Mouse (Mus musculus): ENCODE results near the gene Scn5a.
A peak's percentile ranks its signal among the peaks of the same experiment; 100 is the strongest.

The Scn5a gene

DNA sequence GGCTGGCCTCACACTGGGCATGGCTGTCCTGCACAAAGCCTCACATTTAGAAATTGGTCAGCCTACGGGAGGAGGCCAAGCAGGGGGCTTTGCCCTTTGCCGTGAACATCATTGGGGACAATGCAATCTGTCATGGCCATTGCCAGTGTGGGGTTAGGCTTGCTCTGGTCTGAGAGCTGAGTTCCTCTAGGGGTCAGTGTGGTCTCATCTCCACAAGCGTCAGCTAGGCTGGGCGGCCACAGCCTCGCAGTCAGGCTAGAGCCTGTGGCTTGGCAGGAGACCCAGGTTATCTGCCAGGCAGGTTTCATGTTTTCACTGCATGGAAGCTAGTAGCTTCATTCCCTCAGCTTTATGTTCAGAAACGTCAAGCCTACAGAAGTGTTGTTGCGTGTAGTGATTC lies 113.2 kb downstream of the Scn5a start:
- no peak for DNase-seq (ENCODE audit: low read depth in 1 of 2, low spot score in 2 of 2)

DNA sequence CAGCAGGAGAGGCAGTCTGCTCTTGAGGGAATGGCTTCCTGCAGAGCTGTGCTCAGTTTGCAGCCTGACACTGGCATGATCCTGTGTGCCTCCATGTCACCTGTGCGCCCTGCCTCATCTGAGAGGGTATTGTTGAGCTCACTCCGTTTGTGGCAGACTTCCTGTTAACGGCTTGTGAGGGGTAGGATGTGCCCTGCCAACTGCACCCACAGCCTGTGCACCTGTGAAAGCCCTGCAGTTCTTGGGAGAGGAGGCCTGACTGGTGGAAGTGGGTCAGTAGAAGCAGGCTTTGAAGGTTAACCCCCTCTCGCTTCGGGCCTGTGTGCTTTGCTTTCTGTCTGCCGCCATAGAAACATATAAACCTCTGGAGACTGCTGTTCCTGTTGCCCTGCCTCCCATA lies 113.8 kb downstream of the Scn5a start:
- DNase-seq (ENCODE audit: low read depth in 1 of 2, low spot score in 2 of 2) = no peak

DNA sequence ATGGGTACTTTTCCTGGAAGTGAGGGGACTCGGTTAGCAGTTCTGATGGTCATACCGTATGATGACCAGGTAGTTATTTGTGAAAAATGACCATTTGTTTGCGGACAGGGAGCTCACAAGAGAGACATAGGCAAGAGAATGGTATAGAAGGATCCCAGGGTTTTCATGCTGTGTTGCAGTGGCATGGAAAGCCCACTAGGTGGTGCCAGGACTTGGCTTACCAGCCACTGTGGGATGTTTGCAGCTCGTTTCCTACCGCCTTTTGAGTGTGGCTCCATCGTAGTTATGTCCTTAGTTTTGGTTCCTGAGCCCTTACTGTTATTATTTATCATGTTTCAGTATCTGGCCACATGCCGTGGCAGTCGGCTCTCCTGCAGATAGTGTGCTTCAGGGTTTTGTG lies 118.4 kb downstream of the Scn5a start:
- peak in 1 of 2 experiments; percentile 16 for DNase-seq (ENCODE audit: low read depth in 1 of 2, low spot score in 2 of 2)

DNA sequence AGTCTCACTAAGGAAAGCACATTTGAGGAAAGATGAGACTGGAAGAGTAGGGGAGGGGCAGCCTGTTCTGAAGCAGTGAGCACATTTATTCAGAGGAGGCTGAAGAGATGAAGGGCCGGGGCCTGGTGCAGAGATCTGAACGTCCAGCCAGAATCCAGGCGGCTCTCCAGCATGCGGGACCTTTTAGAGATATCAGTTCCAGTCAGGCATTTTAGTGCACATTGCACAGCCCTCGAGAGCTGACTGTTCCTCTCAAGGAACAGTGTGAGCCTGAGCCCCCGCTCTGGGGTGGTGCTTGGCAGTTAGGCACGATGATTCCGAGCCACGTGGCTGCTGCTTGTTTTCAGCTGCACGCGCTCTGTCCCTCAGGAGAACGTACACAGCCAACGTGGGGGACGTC lies 121.7 kb downstream of the Scn5a start:
- DNase-seq (ENCODE audit: low read depth in 1 of 2, low spot score in 2 of 2) = no peak

DNA sequence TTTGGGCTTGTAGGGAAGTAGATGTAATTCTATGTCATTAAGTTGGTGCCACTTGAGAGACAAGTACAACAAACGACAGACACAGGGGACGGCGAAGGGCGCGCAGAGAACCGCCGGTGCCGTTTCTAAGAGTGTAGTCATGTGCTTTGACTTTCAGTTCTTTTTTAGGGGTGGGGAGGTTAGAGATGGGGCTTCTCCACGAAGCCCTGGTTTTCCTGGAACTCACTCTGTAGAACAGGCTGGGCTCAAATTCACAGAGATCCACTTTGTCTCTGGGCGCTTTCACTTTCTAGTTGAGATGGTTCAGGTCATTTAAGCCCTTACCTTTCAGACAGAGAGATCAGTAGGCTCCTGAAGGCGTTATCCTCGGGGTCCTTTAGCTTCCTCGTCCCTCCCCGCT lies 122.8 kb downstream of the Scn5a start:
- DNase-seq (ENCODE audit: low read depth in 1 of 2, low spot score in 2 of 2) = no peak

DNA sequence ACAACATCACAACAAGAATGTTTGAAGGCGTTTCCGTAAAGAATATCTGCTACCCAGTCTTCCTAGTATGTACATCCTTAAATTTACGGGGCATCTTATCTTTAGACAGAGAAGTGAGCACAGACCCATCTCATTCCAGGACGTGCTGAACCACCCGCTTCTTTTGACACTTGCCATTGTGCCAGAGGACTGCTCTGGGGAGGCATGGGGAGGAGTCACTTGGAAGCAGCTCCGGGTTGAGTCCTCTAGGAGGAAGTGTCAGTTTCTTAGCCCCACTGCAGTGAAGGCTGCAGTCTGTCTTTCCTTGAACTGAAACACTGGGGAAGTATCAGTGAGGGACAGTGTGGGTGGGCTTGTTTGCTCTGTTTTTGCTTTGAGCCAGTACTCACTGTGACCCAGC lies 133.1 kb downstream of the Scn5a start:
- DNase-seq (ENCODE audit: low read depth in 1 of 2, low spot score in 2 of 2) = peak in 1 of 2 experiments; percentile 14

DNA sequence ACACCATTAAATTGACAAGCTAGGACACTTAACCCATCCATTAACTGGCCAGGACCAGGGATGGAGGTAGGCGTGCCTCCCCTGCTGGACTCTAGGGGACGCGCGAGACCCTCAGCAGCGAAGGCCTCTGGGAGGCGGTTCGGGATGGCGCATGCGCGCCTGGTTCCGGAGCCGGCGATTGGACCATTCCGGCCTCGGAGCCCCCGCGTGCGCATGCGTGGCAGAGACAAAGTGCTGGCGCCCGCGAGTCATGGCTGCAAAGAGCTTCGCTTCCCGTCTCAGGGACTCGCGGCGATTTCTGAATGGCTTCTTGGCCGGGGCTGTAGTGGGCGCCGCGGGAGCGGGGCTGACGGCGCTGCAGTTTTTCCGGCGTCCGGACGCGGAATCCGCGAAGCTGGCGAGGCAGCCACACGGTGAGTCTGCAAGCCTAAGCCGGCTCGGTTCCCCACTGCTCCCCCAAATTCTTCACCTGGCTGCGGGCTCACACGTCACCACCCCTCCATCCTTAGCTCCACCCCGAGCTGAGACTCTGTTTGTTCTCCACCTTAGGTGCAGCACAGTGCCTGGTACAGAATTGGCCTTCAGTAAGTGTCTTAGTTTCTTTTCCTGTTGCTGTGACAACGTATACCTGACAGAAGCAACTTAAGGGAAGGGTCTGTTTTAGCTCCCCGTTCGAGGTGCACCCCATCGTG lies 133.9 kb downstream of the Scn5a start, which contains the start of gene Exog:
Exog (plus strand) TSS at position 206 of the 692 bp plus-strand sequence.
- peak; percentile 79 to 84 for DNase-seq (ENCODE audit: low read depth in 1 of 2, low spot score in 2 of 2)

DNA sequence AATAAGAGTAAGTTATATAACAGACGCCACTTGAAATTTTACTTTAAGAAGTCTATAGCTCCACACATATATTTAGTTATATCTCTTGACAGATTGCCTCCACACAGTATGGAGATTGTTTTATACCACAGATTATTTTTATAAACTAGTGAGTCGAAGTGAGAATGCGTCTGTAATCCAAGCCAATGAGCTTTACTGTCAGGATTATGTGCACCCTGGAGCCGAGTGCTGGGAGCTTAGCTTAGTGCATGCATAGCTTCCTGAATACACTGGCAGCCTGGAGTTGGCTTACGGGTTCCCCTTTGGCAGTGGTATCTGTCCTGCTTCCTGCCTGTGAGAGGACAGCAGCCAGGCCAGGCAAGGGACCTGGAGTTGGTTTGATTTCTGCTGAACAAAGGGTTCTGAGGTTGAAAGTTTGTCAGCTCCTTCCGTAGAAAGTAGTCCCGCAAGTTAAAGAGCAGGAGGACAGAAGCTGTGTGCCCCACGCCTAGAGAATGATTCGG lies 140.3 kb downstream of the Scn5a start:
- no peak for DNase-seq (ENCODE audit: low read depth in 1 of 2, low spot score in 2 of 2)

DNA sequence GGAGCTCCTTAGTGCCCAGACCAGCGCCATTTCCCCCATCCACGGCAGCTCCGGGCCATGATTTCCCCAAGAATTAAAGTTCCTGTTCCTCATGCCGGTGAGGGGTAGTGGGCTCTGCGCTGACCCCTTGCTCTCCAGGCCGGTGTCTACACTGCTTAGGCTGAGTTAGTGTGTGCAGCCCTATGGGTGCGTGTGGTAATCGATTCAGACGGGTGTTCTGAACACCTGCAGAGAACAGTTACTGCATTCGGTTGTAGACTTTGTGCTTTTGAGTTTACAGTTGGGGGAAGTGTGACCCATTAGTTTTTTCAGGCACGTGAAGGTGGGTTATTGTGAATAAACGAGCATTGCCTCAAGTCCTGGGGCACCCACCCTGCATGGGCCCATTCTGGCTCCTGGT lies 140.8 kb downstream of the Scn5a start:
- no peak for DNase-seq (ENCODE audit: low read depth in 1 of 2, low spot score in 2 of 2)

DNA sequence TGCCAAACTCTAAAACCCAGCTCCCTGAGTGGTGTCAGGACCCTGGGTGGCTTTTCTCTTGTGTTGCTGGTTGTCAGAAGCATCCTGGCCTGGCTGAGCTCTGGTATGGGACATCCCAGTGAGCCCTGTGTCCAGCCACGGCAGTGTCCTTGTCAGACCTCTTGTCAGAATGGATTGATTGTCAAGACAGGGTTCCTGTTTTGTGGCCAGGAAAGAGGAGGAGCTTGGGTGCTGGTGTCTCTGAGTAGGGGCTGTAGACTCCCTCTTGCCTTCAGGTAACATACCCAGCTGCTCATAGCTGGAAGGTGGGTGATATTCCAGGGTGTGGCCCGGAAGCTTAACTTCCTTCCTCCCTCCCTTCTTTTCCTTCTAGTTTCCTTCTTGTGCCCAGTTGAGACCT lies 143.0 kb downstream of the Scn5a start:
- no peak for DNase-seq (ENCODE audit: low read depth in 1 of 2, low spot score in 2 of 2)
